Mouse (Mus musculus) layer of hippocampus, adult 9-10 months (tissue): ENCODE measurements at regions not wholly inside any gene's neighbourhood (a gene's known extent, or its start where the extent isn't known, plus 50 kb on each side); places are given as distances from the start of the nearest gene placed in this dataset.

Experiments
- DNase-seq: peaks from one replicate; pipeline ENCODE4 v3.0.0; 2022; ENCODE audit warnings: low spot score

DNA sequence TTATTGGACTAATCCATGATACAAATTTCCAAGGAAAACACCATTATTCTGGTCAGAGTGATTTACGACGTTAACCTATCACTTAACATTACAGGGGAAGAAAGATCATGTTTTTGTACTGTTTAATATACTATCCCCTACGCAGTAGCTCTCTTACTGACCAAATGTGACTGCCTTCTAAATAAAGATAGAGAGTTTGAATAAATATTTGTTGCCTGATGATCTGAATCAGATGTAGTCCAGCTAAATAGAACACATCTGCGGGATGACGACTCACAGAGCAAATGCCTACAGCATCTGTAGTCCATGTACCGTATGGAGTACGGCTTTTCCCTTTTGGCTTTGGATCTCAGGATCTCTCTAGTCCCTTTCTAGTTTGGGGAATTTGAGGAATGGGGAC is 171.9 kb upstream of the Tenm3 start:
- DNase-seq = no peak

GRCm38 (mm10) chr8:49015200-49015599 is 171.4 kb upstream of the Tenm3 start:
- no peak for DNase-seq

DNA sequence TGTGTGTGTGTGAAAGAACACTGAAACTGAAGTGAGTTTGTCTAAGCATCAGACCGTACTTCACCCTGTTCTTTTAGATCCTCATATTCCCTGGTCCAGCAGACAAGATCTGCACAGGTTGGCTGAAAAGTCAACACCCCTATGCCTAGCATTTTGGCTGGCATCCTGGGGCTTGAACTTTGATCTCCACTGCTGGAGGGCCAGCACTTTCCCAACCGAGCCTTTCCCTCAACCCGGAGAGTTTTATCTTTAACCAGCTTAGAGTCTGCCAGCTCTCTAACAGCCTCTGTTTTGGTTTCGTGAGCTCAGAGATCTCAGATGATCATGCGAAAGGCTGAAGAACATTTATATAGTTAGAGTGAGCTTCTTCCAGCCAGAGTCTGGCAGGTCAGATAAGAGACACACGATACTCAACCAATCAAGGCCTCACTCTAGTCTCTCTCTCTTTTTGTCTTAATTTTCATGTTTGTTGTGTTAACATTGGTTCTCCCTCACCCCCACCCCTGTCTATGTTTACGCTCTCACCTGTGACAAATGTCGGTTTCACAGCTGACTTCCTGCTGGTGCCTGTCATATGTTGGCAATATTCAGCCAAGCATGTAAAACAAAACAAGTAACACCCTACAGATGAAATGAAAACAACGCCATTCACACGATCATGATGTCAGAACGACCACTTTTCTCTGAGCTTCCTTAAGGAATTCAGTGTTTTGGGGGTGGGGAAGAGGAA is 162.7 kb upstream of the Tenm3 start:
- no peak for DNase-seq

DNA sequence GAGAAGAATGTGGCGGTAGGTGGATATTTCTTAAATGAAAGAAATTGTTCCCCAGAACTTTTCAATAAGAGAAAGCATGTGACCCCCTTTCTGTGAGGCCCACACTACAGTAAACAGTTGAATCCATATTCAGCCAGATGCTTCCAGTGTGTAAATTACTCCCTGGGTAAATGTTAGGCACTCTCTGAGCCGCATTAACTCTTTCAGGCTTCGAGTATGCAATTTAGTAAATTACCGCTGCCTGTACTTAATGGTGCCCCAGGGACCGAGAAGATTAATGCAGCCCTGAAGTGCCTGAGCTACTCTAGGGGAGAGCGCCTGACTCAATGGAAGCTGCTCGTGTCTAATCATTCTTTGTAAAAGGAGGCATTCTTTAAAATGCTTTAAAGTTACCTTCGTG is 137.9 kb upstream of the Tenm3 start:
- DNase-seq = no peak

DNA sequence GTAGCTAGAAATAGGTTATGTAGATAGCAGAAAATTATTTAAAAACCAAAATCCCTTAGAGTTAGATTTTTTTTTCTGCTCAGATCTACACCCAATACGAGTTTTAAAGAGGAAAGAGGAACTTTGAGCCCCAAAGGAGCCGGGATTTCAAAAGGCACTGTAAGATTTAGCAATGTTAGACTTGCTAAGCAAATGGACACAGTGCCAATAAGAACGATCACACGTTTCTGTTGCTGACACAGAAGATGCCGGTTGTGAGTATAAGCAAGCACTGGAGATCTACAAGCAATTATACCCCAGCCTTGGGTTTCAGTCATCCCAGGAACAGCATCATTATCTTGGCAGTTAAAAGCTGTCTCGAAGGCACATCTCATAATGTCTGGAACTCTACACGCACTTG is 137.0 kb upstream of the Tenm3 start:
- DNase-seq = no peak

- DNase-seq = no peak
Measured at GRCm38 (mm10) chr8:48970655-48971054, 126.9 kb upstream of the Tenm3 start.

- DNase-seq = no peak
Measured at GRCm38 (mm10) chr8:48964929-48965328, 121.2 kb upstream of the Tenm3 start.

DNA sequence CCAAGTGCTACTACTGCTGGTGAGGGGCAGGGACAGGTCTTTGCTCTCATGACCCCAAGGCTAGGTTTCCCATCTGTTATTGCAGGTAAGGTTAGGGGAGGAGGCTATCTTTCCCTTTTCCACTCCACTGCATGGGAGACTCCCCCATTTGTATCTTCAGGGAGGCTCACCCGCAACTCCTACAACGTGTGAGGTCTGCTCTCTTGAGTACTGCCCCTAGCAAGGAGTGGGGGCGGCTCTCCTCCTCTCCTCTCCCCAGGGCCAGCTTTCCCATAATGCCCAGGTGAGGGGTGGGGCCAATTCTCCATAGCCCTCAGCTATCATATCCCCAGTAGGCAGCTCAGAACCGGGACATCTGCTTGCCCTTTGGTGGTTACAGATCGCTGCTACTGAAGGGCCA is 113.9 kb upstream of the Tenm3 start:
- no peak for DNase-seq

- no peak for DNase-seq
Measured at GRCm38 (mm10) chr8:48951412-48951811, 107.7 kb upstream of the Tenm3 start.

DNA sequence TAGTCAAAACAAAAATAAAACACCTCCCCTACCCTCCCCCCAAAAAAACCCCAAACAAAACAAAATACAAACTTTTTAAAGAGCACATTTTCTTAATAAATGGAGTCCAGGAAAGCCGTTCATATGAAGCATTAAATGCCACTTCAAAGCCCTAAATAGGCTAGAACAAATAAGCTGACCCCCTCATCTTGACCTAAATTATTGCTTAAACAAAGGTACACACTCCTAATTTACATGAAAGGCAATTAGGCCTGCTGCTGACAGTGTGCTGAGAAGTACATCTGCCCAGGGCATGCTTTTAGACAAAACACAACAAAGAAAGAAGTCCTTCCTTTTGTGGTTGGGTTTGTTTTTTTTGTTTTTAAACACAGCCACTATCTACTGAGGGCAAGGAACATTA is 100.4 kb upstream of the Tenm3 start:
- DNase-seq = no peak

DNA sequence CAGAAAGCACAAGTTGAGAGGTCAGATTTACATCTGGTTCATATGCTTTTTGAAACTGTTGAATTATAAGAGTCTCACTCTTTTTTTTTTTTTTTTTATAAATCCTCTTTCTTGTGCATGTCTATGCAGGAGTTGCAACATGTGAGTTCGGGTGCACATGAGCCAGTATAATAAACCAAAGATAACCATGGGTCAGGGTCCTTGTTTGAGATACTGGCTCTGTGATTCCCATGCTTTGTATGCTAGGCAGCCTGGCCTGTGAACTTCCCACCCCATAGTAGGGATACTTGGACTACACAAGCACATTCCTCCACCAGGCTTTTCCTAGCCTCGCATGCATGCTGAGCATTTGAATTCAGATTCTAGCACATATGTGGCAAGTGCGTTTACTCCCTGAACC is 93.4 kb upstream of the Tenm3 start:
- DNase-seq = no peak

DNA sequence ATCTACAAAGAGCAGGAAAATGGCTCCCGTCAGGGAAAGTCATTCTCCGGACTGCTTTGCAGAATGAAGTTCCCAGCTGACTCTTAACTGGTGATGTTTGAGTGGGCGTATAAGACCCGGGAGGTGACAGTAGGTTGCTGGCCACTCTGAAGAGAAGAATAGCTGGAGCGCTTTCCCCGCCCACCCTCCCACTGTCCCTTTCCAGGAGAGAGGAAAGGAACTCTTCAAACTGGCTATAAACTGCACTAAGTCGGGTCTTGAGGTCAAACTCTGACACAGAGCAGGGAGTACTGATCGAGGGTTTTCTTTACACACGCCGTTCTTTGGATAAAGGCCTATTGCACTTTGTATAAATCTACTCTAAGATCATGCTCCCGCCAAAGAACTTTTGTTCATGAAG is 83.4 kb upstream of the Tenm3 start:
- no peak for DNase-seq

DNA sequence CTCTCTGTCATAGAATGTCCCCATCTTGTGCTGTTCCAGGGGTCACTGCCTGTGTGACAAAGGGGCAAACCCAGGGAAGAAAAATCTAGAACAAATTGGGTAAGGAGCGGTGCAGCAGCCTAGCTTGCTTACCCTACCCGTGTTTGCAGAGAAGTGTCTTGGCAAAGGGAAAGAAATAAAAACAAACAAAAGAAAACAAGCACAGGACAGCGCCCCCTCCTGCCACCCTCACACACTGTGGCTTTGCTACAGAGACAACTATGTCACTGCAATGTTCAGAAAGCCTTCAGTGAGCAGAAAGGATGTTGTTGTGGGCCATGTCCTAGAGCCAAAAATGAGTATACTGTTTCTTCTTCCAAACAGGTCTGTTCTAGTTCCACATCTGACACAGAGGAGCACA is 71.5 kb upstream of the Tenm3 start:
- no peak for DNase-seq

GRCm38 (mm10) chr8:48912842-48913241 is 69.1 kb upstream of the Tenm3 start:
- DNase-seq = no peak

DNA sequence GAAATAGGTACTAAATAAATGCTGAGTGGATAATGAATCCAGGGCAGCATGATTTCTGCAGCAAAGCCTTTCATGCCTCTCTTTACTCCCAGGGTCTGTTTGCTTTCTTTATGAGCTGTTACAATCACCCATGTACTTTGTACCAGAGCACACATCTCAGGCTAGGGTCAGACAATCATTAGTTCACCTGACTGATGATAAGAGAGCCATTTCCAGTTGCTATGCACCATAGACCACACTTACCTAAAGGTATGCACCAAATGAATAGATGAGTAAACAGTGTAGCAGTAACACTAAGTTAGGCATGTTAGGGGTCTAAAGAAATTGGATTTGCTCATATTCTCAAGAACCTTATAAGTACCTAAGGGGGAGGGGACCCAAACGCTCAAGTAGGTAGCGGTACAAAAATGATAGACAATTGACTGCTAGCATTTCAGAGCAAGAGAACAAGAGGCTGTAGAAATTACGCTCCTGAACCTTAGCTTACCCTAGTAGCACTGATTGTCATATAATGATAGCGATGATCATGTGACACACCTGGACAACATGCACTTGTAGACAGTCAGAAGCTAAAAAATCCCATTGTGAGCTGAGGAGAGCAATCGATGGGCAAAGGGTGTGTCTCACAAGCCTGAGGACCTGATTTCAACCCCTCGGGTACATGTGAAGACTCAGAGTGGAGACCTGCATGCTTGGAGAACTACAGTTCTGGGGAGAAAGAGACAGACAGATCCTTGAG is 58.1 kb upstream of the Tenm3 start:
- DNase-seq = no peak

DNA sequence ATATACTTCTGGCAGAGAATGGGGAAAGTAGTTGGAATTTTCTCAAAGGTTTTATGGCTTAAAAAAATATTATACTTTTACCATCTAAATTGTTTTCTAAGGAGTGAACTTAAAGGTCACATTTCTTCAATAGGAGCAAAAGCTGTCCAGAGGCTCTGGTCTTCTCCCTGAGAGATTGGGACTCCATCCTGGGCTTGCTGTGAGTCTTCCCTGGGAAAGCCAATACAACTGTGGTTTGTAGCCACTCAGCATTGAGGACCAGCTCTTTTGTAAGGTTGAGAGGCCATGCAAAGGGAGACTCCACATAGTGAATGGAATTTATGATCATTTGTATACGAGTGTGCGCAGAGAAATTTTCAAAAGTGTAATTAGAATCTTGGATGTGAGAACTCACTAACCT is 52.9 kb upstream of the Tenm3 start:
- DNase-seq = no peak

GRCm38 (mm10) chr8:48896251-48896650 is 52.5 kb upstream of the Tenm3 start:
- DNase-seq = no peak

- no peak for DNase-seq
Measured at GRCm38 (mm10) chr8:48895586-48895985, 51.8 kb upstream of the Tenm3 start.
